Mouse (Mus musculus): ENCODE measurements at regions not wholly inside any gene's neighbourhood (a gene's known extent, or its start where the extent isn't known, plus 50 kb on each side); places are given as distances from the start of the nearest gene placed in this dataset.

- H3K4me2 ChIP-seq (ENCODE audit: low read depth, low read length, poor library complexity, severe bottlenecking): no peak overlapping the region
- no peak for TF ChIP-seq CTCF (IDR thresholded peaks at IDR 0.05)
- no peak overlapping the region for H3K9ac ChIP-seq (replicated peaks; ENCODE audit: low read length, poor library complexity, severe bottlenecking)
- whole genome bisulfite sequencing: 82% methylated on average over 5 of the region's 5 CpGs
- H3K27ac ChIP-seq (ENCODE audit: low read depth, low read length): no peak overlapping the region
- no peak overlapping the region for H3K4me3 ChIP-seq (ENCODE audit: low read depth, low read length)
- no peaks in the 10 kb centered on the region for H3K4me1 ChIP-seq (ENCODE audit: insufficient read depth, low read length)
- H3K36me3 ChIP-seq (ENCODE audit: insufficient read depth, low read length): no peaks in the 10 kb centered on the region
- ATAC-seq (ENCODE audit: low FRiP score) (no peak), DNase-seq (ENCODE audit: low spot score) (no peak)
- H3K9me3 ChIP-seq (ENCODE audit: low read length): no peaks in the 10 kb centered on the region
- no peaks in the 10 kb centered on the region for H3K27me3 ChIP-seq (ENCODE audit: insufficient read depth, low read length)
These were observed 181.3 kb upstream of the Npy start for GRCm38 (mm10) chr6:49641256-49641655.

GRCm38 (mm10) chr6:49654541-49655130 is 167.9 kb upstream of the Npy start:
- ATAC-seq (ENCODE audit: low FRiP score): no peak
- H3K36me3 ChIP-seq (ENCODE audit: insufficient read depth, low read length): no peaks in the 10 kb centered on the region
- H3K9me3 ChIP-seq (ENCODE audit: low read length): no peaks in the 10 kb centered on the region
- no peak overlapping the region for H3K27ac ChIP-seq (ENCODE audit: low read depth, low read length)
- no peak overlapping the region for H3K4me3 ChIP-seq (ENCODE audit: low read depth, low read length)
- TF ChIP-seq CTCF (IDR thresholded peaks at IDR 0.05): no peak
- no peak overlapping the region for H3K9ac ChIP-seq (replicated peaks; ENCODE audit: low read length, poor library complexity, severe bottlenecking)
- no peak for DNase-seq (ENCODE audit: low spot score)
- no peak overlapping the region for H3K4me2 ChIP-seq (ENCODE audit: low read depth, low read length, poor library complexity, severe bottlenecking)
- 81% methylated on average over 10 of the region's 10 CpGs for WGBS
- no peaks in the 10 kb centered on the region; the same call in 1 of the 2 replicates for H3K4me1 ChIP-seq (ENCODE audit: insufficient read depth, low read length)
- H3K27me3 ChIP-seq (ENCODE audit: insufficient read depth, low read length): no peaks in the 10 kb centered on the region

- Histone ChIP-seq H3K4me3 (ENCODE audit: low read depth, low read length) (no peak overlapping the region), H3K4me2 (ENCODE audit: low read depth, low read length, poor library complexity, severe bottlenecking) (no peak overlapping the region), H3K9ac (replicated peaks; ENCODE audit: low read length, poor library complexity, severe bottlenecking) (no peak overlapping the region), H3K36me3 (ENCODE audit: insufficient read depth, low read length) (no peaks in the 10 kb centered on the region), H3K27ac (ENCODE audit: low read depth, low read length) (no peak overlapping the region), H3K27me3 (ENCODE audit: insufficient read depth, low read length) (no peaks in the 10 kb centered on the region), H3K4me1 (ENCODE audit: insufficient read depth, low read length) (no peaks in the 10 kb centered on the region; the same call in 1 of the 2 replicates), H3K9me3 (ENCODE audit: low read length) (no peaks in the 10 kb centered on the region)
- ATAC-seq (ENCODE audit: low FRiP score) (no peak), DNase-seq (ENCODE audit: low spot score) (no peak)
- WGBS: 74% methylated on average over 5 of the region's 5 CpGs
- TF ChIP-seq CTCF (IDR thresholded peaks at IDR 0.05): no peak
These were observed 167.3 kb upstream of the Npy start for GRCm38 (mm10) chr6:49655241-49655640.

GRCm38 (mm10) chr6:49656359-49657280 is 165.9 kb upstream of the Npy start:
- 0 out of 2 replicates have a peak, but pooled peaks have one; percentile 17 for TF ChIP-seq CTCF (IDR thresholded peaks at IDR 0.05)
- H3K27me3 ChIP-seq (ENCODE audit: insufficient read depth, low read length): no peaks in the 10 kb centered on the region
- no peak for ATAC-seq (ENCODE audit: low FRiP score)
- H3K9me3 ChIP-seq (ENCODE audit: low read length): no peaks in the 10 kb centered on the region
- no peak overlapping the region for H3K9ac ChIP-seq (replicated peaks; ENCODE audit: low read length, poor library complexity, severe bottlenecking)
- DNase-seq (ENCODE audit: low spot score): no peak
- WGBS: 76% methylated on average over 13 of the region's 13 CpGs
- H3K4me3 ChIP-seq (ENCODE audit: low read depth, low read length): no peak overlapping the region
- H3K4me2 ChIP-seq (ENCODE audit: low read depth, low read length, poor library complexity, severe bottlenecking): no peak overlapping the region
- no peaks in the 10 kb centered on the region for H3K36me3 ChIP-seq (ENCODE audit: insufficient read depth, low read length)
- no peak overlapping the region for H3K27ac ChIP-seq (ENCODE audit: low read depth, low read length)
- H3K4me1 ChIP-seq (ENCODE audit: insufficient read depth, low read length): no peaks in the 10 kb centered on the region; the same call in 1 of the 2 replicates

GRCm38 (mm10) chr6:49657988-49658387 is 164.5 kb upstream of the Npy start:
- Histone ChIP-seq H3K4me2 (ENCODE audit: low read depth, low read length, poor library complexity, severe bottlenecking) (no peak overlapping the region), H3K27ac (ENCODE audit: low read depth, low read length) (no peak overlapping the region), H3K9me3 (ENCODE audit: low read length) (no peaks in the 10 kb centered on the region), H3K4me1 (ENCODE audit: insufficient read depth, low read length) (no peaks in the 10 kb centered on the region; the same call in 1 of the 2 replicates), H3K36me3 (ENCODE audit: insufficient read depth, low read length) (no peaks in the 10 kb centered on the region), H3K9ac (replicated peaks; ENCODE audit: low read length, poor library complexity, severe bottlenecking) (no peak overlapping the region), H3K4me3 (ENCODE audit: low read depth, low read length) (no peak overlapping the region), H3K27me3 (ENCODE audit: insufficient read depth, low read length) (no peaks in the 10 kb centered on the region)
- no peak for TF ChIP-seq CTCF (IDR thresholded peaks at IDR 0.05)
- DNase-seq (ENCODE audit: low spot score): no peak
- no peak for ATAC-seq (ENCODE audit: low FRiP score)
- WGBS: 78% methylated on average over 9 of the region's 9 CpGs

- no peaks in the 10 kb centered on the region for H3K27me3 ChIP-seq (ENCODE audit: insufficient read depth, low read length)
These were observed 151.5 kb upstream of the Npy start for GRCm38 (mm10) chr6:49670991-49671390.

More at GRCm38 (mm10) chr6:49670991-49671390, 151.5 kb upstream of the Npy start:
- no peak overlapping the region for H3K4me2 ChIP-seq (ENCODE audit: low read depth, low read length, poor library complexity, severe bottlenecking)
- no peak overlapping the region for H3K27ac ChIP-seq (ENCODE audit: low read depth, low read length)
- H3K4me1 ChIP-seq (ENCODE audit: insufficient read depth, low read length): no peaks in the 10 kb centered on the region
- no peak overlapping the region for H3K4me3 ChIP-seq (ENCODE audit: low read depth, low read length)
- H3K9me3 ChIP-seq (ENCODE audit: low read length): no peaks in the 10 kb centered on the region
- DNase-seq (ENCODE audit: low spot score) (peak; percentile 21), ATAC-seq (ENCODE audit: low FRiP score) (no peak)
- WGBS: 85% methylated on average over 5 of the region's 5 CpGs
- H3K36me3 ChIP-seq (ENCODE audit: insufficient read depth, low read length): no peaks in the 10 kb centered on the region
- no peak overlapping the region for H3K9ac ChIP-seq (replicated peaks; ENCODE audit: low read length, poor library complexity, severe bottlenecking)
- TF ChIP-seq CTCF (IDR thresholded peaks at IDR 0.05): no peak
